Mouse (Mus musculus) naive thymus-derived CD4-positive, alpha-beta T cell, adult 2 months (primary cell): ENCODE data around the gene Trim59.
"Not testable (repeated sequence)": the region's sequence is repeated elsewhere in the genome, so short reads cannot be mapped to it uniquely, and the experiment has no call there.

Experiments used
- DNase-seq: peaks from one replicate; pipeline ENCODE4 v3.0.0-alpha.2; 2011; ENCODE audit warnings: low read depth

The Trim59 gene

GRCm38 (mm10) chr3:69044645-69045399 lies at the start of gene Trim59:
Trim59 (minus strand) TSS chr3:69044755.
- DNase-seq, result peak; percentile 90

GRCm38 (mm10) chr3:69064005-69064404 lies 19.4 kb upstream of the Trim59 start:
- DNase-seq, result peak; percentile 71

- DNase-seq, result no peak
Observed at GRCm38 (mm10) chr3:69062764-69063163, 18.2 kb upstream of the Trim59 start.

GRCm38 (mm10) chr3:69060672-69061071 lies 16.1 kb upstream of the Trim59 start:
- no peak for DNase-seq

- no peak for DNase-seq
Observed at GRCm38 (mm10) chr3:69055871-69056270, 11.3 kb upstream of the Trim59 start.

GRCm38 (mm10) chr3:69054760-69055432 lies 10.3 kb upstream of the Trim59 start:
- no peak for DNase-seq

GRCm38 (mm10) chr3:69051894-69052293 lies 7.3 kb upstream of the Trim59 start:
- no peak for DNase-seq

- DNase-seq, result no peak
Observed at GRCm38 (mm10) chr3:69049011-69049410, 4.5 kb upstream of the Trim59 start.

GRCm38 (mm10) chr3:69047684-69048083 lies 3.1 kb upstream of the Trim59 start:
- no peak for DNase-seq

- no peak for DNase-seq
Observed at GRCm38 (mm10) chr3:69046509-69046908, 2.0 kb upstream of the Trim59 start.

GRCm38 (mm10) chr3:69045750-69046149 lies 1.2 kb upstream of the Trim59 start:
- no peak for DNase-seq

- DNase-seq, result no peak
Observed at GRCm38 (mm10) chr3:69045400-69045703, 797 bp upstream of the Trim59 start.

- no peak for DNase-seq
Observed at GRCm38 (mm10) chr3:69044167-69044591, 376 bp downstream of the Trim59 start.

- peak; percentile 57 for DNase-seq
Observed at GRCm38 (mm10) chr3:69041298-69041697, 3.3 kb downstream of the Trim59 start.

- no peak for DNase-seq
Observed at GRCm38 (mm10) chr3:69040105-69040504, 4.5 kb downstream of the Trim59 start.

- DNase-seq, result peak; percentile 39
Observed at GRCm38 (mm10) chr3:69026133-69026783, 18.3 kb downstream of the Trim59 start.

- no peak for DNase-seq
Observed at GRCm38 (mm10) chr3:69020764-69021163, 23.8 kb downstream of the Trim59 start.

GRCm38 (mm10) chr3:69020285-69020684 lies 24.3 kb downstream of the Trim59 start:
- peak; percentile 62 for DNase-seq

- not testable (repeated sequence) for DNase-seq
Observed at GRCm38 (mm10) chr3:69018635-69019034, 25.9 kb downstream of the Trim59 start.

GRCm38 (mm10) chr3:69017181-69017580 lies 27.4 kb downstream of the Trim59 start:
- no peak for DNase-seq

- no peak for DNase-seq
Observed at GRCm38 (mm10) chr3:69008873-69009272, 35.7 kb downstream of the Trim59 start.

- peak; percentile 63 for DNase-seq
Observed at GRCm38 (mm10) chr3:69006246-69006760, 38.3 kb downstream of the Trim59 start.
